Comparison of ENCODE assay signal across 12 mouse cellular contexts in the genomic region with DNA sequence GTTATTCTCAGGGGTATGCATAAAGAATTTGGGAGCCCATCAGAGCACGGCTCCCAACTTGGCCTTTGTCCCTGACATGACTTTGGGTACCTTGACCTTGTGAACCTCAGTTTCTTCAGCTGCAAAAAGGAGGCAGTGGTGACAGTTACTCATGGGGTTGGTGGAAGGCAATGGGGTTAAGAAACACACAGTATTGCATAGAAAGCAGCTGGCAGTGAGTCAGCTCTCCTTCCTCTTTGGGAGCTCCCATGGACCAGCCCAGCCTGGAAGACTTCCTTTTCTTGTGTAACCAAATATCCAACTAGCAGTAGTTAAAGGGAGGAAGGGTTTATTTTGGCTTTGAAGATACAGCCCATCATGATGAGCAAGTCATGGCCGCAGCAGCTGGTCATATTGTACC. TPM values are rescaled to one million over a fixed set of nuclear protein-coding genes. Genes with fewer than 3 reads are reported as not detected.
DNase-seq lines count a peak whose midpoint lies in the region; ATAC-seq and TF ChIP-seq lines count a peak whose summit lies in the region.
"Had no signal": no experiment of that assay in that cellular context is flagged by ENCODE, and none has a peak within 500 bp of the region (broad histone marks: within the 10 kb centered on the region; RNA-seq: fewer than 3 reads in every experiment).

No protein-coding gene starts in this region.

- H3K4me2 ChIP-seq in heart, embryonic 12.5 days: no peak overlapping the region
- H3K4me2 ChIP-seq: neural tube, embryonic 13.5 days had no signal

- TF ChIP-seq CTCF in MEL (IDR thresholded peaks at IDR 0.05 in 2 of 3, conservative IDR thresholded peaks at IDR 0.05 in 1 of 3; ENCODE audit: control insufficient read depth in 1 of 3, insufficient read depth in 1 of 3, low read depth in 2 of 3, low read length in 3 of 3, poor library complexity in 1 of 3, severe bottlenecking in 1 of 3): no peak

- H3K4me3 ChIP-seq in heart, embryonic 12.5 days: no peak overlapping the region
- no peak overlapping the region for H3K4me3 ChIP-seq in MEL (ENCODE audit: control insufficient read depth in 1 of 2, insufficient read depth in 1 of 2, low read depth in 2 of 2, low read length in 2 of 2)
- H3K4me3 ChIP-seq: megakaryocyte, embryonic 14.5 days; neural tube, embryonic 13.5 days had no signal

- H3K9ac ChIP-seq in heart, embryonic 12.5 days: no peak overlapping the region
- no peak overlapping the region for H3K9ac ChIP-seq in MEL (ENCODE audit: control insufficient read depth, low read depth, low read length, poor library complexity, severe bottlenecking)
- H3K9ac ChIP-seq: neural tube, embryonic 13.5 days had no signal

- no peak for TF ChIP-seq RAD21 in MEL (IDR thresholded peaks at IDR 0.05; ENCODE audit: low read depth, low read length)

- no peaks in the 10 kb centered on the region for H3K9me3 ChIP-seq in heart, embryonic 12.5 days (replicated peaks)
- no peaks in the 10 kb centered on the region for H3K9me3 ChIP-seq in MEL (replicated peaks; ENCODE audit: insufficient read depth, low read length)
- H3K9me3 ChIP-seq: megakaryocyte, embryonic 14.5 days; neural tube, embryonic 13.5 days had no signal

- DNase-seq in heart, postnatal 10 days: peak; percentile 21 to 28
- DNase-seq in MEL (ENCODE audit: low read depth, low spot score): peak; percentile 16
- peak; percentile 29 for DNase-seq in c-Kit-positive CD71-negative TER-119-negative erythroid progenitor cells, embryonic 14.5 days (ENCODE audit: low read depth)
- DNase-seq in lung, postnatal 14 days: peak; percentile 49
- DNase-seq in ovary, postnatal 10 days (ENCODE audit: low spot score): no peak
- DNase-seq in left cerebral cortex, adult 9 months (ENCODE audit: low spot score in 2 of 2): no peak
- no peak for DNase-seq in thymus, postnatal 10 days (ENCODE audit: low spot score in 2 of 2)
- DNase-seq: cerebellum, postnatal 36 days; right cerebral cortex, postnatal 4 days had no signal

- no peak for ATAC-seq in heart, embryonic 12.5 days (ENCODE audit: insufficient number of reproducible peaks, low FRiP score)

- no peaks in the 10 kb centered on the region for H3K27me3 ChIP-seq in heart, embryonic 12.5 days (replicated peaks)
- no peaks in the 10 kb centered on the region for H3K27me3 ChIP-seq in MEL (ENCODE audit: control insufficient read depth in 1 of 2, insufficient read depth in 2 of 2, low read length in 2 of 2)

- intact Hi-C loops in heart, postnatal 10 days (cut with DNase I): no loop called here

- H3K27ac ChIP-seq in heart, embryonic 12.5 days (ENCODE audit: poor library complexity, severe bottlenecking): no peak overlapping the region
- no peak overlapping the region for H3K27ac ChIP-seq in MEL (ENCODE audit: control insufficient read depth, low read depth, low read length)

- TF ChIP-seq EP300 in MEL (IDR thresholded peaks at IDR 0.05; ENCODE audit: low read depth in 1 of 2, low read length in 2 of 2): no peak

- no peaks in the 10 kb centered on the region for H3K36me3 ChIP-seq in heart, embryonic 12.5 days
- H3K36me3 ChIP-seq in MEL (ENCODE audit: control insufficient read depth in 1 of 2, insufficient read depth in 2 of 2, low read length in 2 of 2): no peaks in the 10 kb centered on the region
- H3K36me3 ChIP-seq: neural tube, embryonic 13.5 days had no signal

- H3K79me2 ChIP-seq in MEL (ENCODE audit: control insufficient read depth, insufficient read depth, low read length, poor library complexity): no peaks in the 10 kb centered on the region

- 89% methylated on average over 2 of the region's 2 CpGs for WGBS in heart, embryonic 12.5 days

- TF ChIP-seq POLR2A in MEL (IDR thresholded peaks at IDR 0.05; ENCODE audit: control insufficient read depth in 1 of 2, insufficient read depth in 1 of 2, low read depth in 1 of 2, low read length in 2 of 2, poor library complexity in 1 of 2): no peak

- H3K4me1 ChIP-seq in heart, embryonic 12.5 days (replicated peaks): peaks cover 11% of the 10 kb centered on the region
- no peaks in the 10 kb centered on the region for H3K4me1 ChIP-seq in MEL (ENCODE audit: control insufficient read depth in 1 of 2, insufficient read depth in 2 of 2, low read length in 2 of 2)

TF ChIP-seq in MEL, 35 proteins besides CTCF, POLR2A, EP300 and RAD21:
- TF ChIP-seq MYB (IDR thresholded peaks at IDR 0.05; ENCODE audit: low read depth, low read length): no peak
- TF ChIP-seq BHLHE40 (IDR thresholded peaks at IDR 0.05; ENCODE audit: borderline replicate concordance, low read depth, low read length): no peak
- no peak for TF ChIP-seq ZNF384 (IDR thresholded peaks at IDR 0.05; ENCODE audit: low read depth, low read length)

RNA-seq across cellular contexts. Expression of gene Comtd1, which starts 41.7 kb away (rescaled TPM):
- total RNA-seq in heart, postnatal 10 days (2021): 10 to 100 TPM in 1 of 2 experiments, 1 to 10 TPM in 1; 8.8 to 10.3 TPM
- 40.8 and 43.5 TPM in 2 replicates for polyA plus RNA-seq in heart, embryonic 12.5 days (2016; fragmentation: Nextera tagmentation; extraction: Ambion mirVana)
- total RNA-seq in MEL (2012; rRNA removed): 31.1 and 36.4 TPM in 2 replicates
- 10 to 100 TPM in 1 of 2 experiments, not detected in 1; 35.7 TPM for polyA plus RNA-seq in MEL (2012; ENCODE audit: insufficient read depth in 1 of 2, insufficient read length in 2 of 2, low read depth in 1 of 2, low replicate concordance in 2 of 2, missing spikeins in 1 of 2)

Comparison
In these comparisons a context has a peak if more than half of its experiments do, and no peak if none do; other contexts are left out.
1. DNase-seq: peak in heart, postnatal 10 days (2 of 2), MEL (single experiment), c-Kit-positive CD71-negative TER-119-negative erythroid progenitor cells, embryonic 14.5 days (single experiment) and lung, postnatal 14 days (single experiment); none in ovary, postnatal 10 days (single experiment), left cerebral cortex, adult 9 months (0 of 2) and thymus, postnatal 10 days (0 of 2).